Mouse (Mus musculus) heart, adult 2 months (tissue): ENCODE measurements around the gene Tmem116.

Experiments used
- CTCF ChIP-seq: fragments of 200-600 bp; IDR thresholded peaks from 2 replicates; pipeline ENCODE4 v1.8.1; 2022; ENCODE audit warnings: antibody characterized with exemption, mild to moderate bottlenecking, moderate library complexity
- POLR2A ChIP-seq: fragments of 200-500 bp; IDR thresholded peaks from 2 replicates; pipeline ENCODE4 v1.6.1; 2011; ENCODE audit warnings: mild to moderate bottlenecking, low read depth, low read length, control low read depth; ENCODE audit not compliant: insufficient read depth

- no peak for TF ChIP-seq CTCF
- TF ChIP-seq POLR2A = no peak
Measured at GRCm38 (mm10) chr5:121450476-121450875, 1.2 kb upstream of the Tmem116 start.
